Mouse (Mus musculus) kidney, postnatal 4 days (tissue): Measurements from ENCODE around the gene Dmpk.
"Not testable (repeated sequence)": the region's sequence is repeated elsewhere in the genome, so short reads cannot be mapped to it uniquely, and the experiment has no call there.

ENCODE experiments used
- DNase-seq, 2 experiments: peaks; one replicate each; pipeline ENCODE4 v3.0.0; 2021; ENCODE audit warnings: mixed read lengths in 2 of 2

Dmpk gene

DNA sequence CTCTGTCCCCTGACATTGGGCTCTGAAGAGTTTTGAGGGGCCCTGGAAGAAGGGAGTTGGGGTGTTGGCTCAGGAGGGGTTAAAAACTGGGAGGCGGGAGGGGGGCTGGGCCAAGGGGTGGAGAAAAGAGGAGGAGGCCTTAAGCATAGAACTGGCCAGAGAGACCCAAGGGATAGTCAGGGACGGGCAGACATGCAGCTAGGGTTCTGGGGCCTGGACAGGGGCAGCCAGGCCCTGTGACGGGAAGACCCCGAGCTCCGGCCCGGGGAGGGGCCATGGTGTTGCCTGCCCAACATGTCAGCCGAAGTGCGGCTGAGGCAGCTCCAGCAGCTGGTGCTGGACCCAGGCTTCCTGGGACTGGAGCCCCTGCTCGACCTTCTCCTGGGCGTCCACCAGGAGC lies at the start of gene Dmpk:
Gene Dmpk, plus strand, starts transcription at position 149 of the 400 bp plus-strand sequence.
- peak; percentile 51 to 59 for DNase-seq

- no peak for DNase-seq
These were observed 39.0 kb upstream of the Dmpk start for GRCm38 (mm10) chr7:19044616-19045015.

- no peak for DNase-seq
These were observed 37.2 kb upstream of the Dmpk start for GRCm38 (mm10) chr7:19046286-19047069.

DNA sequence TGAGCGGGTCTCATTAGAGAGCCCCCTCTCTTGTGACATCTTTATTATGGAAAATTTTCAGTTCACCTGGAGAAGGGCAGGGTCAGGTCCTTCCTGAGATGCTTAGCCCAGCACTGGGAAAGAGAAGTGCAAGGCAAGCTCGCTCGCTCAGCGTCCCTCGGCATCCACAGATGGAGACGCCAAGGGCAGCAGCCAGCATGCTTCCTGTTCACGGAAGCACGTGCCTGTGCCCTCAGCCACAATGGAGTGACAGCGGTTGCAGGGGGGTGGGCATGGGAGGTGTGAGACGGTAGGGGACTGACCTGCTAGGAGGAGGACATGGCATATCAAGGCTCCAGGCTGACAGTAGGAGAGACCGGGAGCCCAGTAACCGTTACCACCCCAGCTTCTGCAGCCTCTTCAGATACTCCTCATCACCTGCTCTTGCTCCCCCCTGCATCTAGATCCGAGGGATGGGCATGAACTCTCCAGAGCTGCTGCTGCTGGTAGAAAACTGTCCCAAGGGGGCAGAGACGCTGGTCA lies 35.6 kb upstream of the Dmpk start:
- no peak for DNase-seq

DNA sequence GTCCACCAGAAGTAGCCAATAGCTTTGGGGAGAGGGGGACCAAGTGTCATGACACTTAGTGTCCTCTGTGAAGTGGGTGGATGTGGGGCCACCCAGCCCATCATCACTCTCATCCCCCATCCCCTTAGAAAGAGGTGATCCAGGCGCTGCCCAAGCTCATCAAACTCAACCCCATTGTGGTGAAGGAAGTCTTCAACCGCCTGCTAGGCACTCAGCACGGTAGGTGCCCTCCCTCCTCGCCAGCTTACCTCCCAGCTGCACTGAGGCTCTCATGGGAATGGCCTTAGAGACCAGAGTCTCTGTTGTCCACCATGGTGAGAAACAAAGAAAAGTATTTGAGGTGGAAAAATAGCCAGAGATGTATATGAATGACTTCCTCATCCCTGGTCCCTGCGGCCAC lies 34.4 kb upstream of the Dmpk start:
- no peak for DNase-seq

GRCm38 (mm10) chr7:19050172-19050571 lies 33.5 kb upstream of the Dmpk start:
- DNase-seq, result no peak

GRCm38 (mm10) chr7:19051161-19051560 lies 32.5 kb upstream of the Dmpk start:
- DNase-seq, result no peak

DNA sequence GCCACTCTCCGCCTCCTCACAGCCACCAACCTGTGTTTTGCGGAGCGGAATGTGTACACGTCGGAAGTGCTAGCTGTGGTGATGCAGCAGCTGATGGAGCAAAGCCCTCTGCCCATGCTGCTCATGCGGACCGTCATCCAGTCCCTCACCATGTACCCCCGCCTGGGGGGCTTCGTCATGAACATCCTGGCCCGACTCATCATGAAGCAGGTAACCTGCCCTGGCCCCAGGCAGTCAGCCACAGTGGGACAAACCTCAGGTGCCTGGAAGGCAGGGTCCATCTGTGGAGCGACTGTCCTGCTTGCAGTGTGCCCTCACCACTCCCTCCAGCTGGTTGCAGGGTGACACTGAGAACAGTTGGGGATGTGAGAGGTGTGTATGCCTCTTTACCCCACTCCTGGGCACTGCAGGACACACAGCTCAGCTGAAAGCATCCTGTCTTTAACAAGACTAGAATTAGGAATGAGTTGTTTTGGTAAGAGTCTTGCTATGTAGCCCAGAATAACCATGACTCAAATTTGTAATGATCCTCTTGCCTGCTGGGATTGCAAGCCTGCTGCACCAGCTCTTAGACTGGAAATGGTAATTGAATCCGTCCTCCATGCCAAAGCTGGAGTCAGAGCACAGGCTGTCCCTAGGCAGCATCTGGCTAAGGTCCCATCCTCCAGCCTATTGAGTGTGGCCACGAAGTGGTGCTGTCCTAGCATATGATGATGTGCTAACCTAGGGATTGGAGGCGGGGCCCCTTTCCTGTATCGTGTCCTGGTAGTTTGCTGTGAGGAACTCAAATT lies 31.1 kb upstream of the Dmpk start:
- DNase-seq, result no peak

DNA sequence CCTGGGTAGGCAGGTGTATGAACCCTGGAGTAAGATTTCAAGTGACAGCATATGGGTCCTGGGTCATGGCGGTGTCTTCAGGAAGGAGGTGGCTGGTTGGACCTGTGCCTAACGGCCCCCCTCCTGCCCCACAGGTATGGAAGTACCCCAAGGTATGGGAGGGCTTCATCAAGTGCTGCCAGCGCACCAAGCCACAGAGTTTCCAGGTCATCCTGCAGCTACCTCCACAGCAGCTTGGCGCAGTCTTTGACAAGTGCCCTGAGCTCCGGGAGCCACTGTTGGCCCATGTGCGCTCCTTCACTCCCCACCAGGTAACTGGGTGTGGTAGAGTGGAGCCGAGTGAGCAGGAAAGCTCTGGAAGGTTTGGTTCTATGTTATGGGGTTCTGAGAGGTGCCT lies 30.5 kb upstream of the Dmpk start:
- no peak for DNase-seq

DNA sequence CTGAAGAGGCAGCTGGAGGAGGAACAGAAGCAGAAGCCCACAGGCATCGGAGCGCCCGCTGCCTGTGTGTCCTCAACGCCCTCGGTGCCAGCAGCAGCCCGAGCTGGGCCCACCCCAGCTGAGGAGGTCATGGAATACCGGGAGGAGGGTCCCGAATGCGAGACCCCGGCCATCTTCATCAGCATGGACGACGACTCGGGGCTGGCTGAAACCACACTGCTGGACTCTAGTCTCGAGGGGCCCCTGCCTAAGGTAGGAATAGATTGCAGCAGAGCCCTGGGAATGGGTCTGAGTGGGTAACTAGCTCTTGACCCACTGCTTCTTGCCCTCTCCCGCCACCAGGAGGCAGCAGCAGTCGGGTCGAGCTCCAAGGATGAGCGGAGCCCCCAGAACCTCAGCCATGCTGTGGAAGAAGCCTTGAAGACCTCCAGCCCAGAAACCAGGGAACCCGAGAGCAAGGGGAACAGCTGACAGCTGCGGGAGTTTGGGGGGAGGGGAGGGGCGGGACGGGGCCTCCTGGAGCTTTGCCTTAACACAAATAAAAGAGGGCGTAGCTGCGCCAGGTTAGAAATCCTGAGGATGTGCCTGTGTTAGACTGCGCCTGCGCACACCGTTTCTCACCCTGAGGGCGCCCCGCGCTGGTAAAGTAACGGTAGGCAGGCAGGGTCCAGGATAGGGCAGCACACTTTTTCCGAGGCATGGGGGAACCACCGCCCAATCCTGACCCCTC lies 29.4 kb upstream of the Dmpk start, which contains the start of gene Rsph6a:
Gene Rsph6a, plus strand, starts transcription at position 644 of the 730 bp plus-strand sequence.
- peak; percentile 82 to 88 for DNase-seq

- no peak for DNase-seq
These were observed 28.9 kb upstream of the Dmpk start for GRCm38 (mm10) chr7:19054777-19055076.

DNA sequence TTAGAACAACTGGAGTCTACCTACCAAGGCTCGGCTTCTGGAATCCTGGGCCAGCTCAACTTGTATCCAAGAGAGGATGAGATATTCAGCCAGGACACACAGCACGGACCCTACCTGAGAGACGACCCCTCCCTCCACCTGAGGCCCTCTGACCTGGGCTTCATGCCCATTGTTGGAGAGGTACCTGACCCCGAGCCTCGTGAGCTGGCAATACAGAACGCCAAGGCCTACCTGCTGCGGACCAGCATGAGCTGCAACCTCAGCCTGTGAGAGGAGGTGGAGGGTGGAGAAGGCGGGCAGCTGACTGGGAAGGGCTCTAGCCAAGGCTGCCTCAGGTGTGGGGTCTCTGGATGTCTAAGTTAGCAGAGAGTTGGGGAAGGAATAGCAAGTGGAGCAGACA lies 28.5 kb upstream of the Dmpk start:
- DNase-seq, result no peak

- no peak for DNase-seq
These were observed 26.2 kb upstream of the Dmpk start for GRCm38 (mm10) chr7:19057405-19057804.

DNA sequence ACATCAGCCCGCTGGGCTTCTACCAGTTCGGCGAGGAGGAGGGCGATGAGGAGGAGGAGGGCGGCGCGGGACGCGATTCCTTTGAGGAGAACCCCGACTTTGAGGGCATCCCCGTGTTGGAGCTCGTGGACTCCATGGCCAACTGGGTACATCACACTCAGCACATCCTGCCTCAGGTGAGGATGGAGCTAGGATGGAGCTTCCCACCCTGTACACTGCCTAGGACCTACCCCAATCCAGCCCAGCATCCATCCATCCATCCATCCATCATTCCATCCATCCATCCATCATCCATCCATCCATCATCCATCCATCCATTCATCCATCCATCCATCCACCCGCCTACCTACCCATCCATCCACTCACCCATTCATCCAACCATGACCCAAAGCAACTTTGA lies 17.8 kb upstream of the Dmpk start:
- DNase-seq, result no peak

DNA sequence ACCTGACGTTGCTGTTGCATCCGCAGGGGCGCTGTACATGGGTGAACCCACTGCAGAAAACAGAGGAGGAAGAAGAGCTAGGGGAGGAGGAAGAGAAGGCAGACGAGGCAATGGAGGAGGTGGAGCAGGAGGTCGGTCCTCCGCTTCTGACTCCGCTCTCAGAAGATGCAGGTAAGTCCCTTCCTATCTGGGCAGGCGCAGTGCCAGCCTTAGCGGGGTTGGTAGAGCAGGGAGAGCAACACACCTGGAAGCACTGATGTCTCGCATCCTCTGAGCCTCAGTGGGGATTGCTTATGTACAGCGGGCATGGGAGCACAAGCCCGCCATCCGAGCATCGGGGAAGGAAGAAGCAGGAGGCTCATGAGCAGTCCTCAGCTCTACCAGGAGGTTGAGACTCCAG lies 16.6 kb upstream of the Dmpk start:
- DNase-seq, result no peak

DNA sequence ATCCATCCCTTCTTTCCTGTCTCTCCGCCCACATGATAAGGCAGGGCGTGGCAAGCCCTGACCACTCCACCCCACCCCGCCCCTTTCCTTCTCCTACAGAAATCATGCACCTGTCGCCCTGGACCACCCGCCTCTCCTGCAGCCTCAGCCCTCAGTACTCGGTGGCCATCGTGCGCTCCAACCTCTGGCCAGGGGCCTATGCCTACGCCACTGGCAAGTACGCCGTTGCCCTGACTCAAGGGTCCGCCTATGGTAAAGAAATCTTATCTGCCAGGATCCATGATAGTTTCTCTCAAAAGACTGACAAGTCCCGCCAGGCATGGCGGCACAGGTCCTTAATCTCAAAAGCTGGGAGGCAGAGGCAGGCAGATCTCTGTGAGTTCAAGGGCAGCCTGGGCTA lies 15.7 kb upstream of the Dmpk start:
- no peak for DNase-seq

DNA sequence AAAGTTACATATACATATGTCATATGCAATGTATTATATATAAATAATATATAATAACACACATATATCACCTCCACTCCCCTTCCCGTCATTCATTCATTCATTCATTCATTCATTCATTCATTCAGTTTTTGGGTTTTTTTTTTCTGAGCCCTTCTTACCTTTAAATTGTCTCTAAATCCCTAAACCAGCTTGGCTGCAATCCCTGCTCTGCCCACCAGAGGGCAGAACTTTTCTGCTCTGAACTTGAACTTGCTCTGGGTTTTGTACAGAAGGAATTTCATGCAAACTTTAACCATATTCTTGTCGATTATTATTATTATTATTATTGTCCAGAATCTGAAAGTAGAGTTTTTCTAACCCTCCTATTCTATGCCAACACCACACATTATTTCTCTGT lies 14.9 kb upstream of the Dmpk start:
- peak; percentile 87 for DNase-seq

- peak in 1 of 2 experiments; percentile 54 for DNase-seq
These were observed 14.1 kb upstream of the Dmpk start for GRCm38 (mm10) chr7:19069500-19069899.

GRCm38 (mm10) chr7:19071024-19071423 lies 12.6 kb upstream of the Dmpk start:
- not testable (repeated sequence) for DNase-seq

- peak; percentile 74 to 75 for DNase-seq
These were observed 10.1 kb upstream of the Dmpk start for GRCm38 (mm10) chr7:19073504-19073903.

GRCm38 (mm10) chr7:19074494-19074893 lies 9.2 kb upstream of the Dmpk start:
- DNase-seq, result no peak

- DNase-seq, result no peak
These were observed 8.4 kb upstream of the Dmpk start for GRCm38 (mm10) chr7:19075231-19075630.
